Mouse (Mus musculus) lung, postnatal 0 days (tissue): ENCODE data around the gene Dnmt1.

Experiments
- CTCF ChIP-seq: IDR thresholded peaks from 2 replicates; pipeline ENCODE4 v1.5.1; 2016; ENCODE audit warnings: antibody characterized with exemption, mild to moderate bottlenecking
- EP300 ChIP-seq: IDR thresholded peaks from 2 replicates; pipeline ENCODE4 v1.6.1; 2016; ENCODE audit warnings: antibody characterized with exemption, mild to moderate bottlenecking, control low read depth

- TF ChIP-seq CTCF (no peak), EP300 (no peak)
Measured at GRCm38 (mm10) chr9:20923258-20923657, 36.4 kb downstream of the Dnmt1 start.
